Mouse (Mus musculus) right cerebral cortex, postnatal 10 days (tissue): Measurements from ENCODE around the gene Naa10.
A peak's percentile ranks its signal among the peaks of the same experiment; 100 is the strongest.

ENCODE experiments used
- DNase-seq, 2 experiments: peaks; one replicate each; pipeline ENCODE4 v3.0.0; 2021; ENCODE audit warnings: low spot score in 2 of 2

Gene Naa10

GRCm38 (mm10) chrX:73914827-73915703 is 6.7 kb downstream of the Naa10 start:
- peak; percentile 94 to 96 for DNase-seq

- DNase-seq = no peak
These were observed 10.2 kb downstream of the Naa10 start for GRCm38 (mm10) chrX:73911588-73911987.

- DNase-seq = peak in 1 of 2 experiments; percentile 31
These were observed 10.6 kb downstream of the Naa10 start for GRCm38 (mm10) chrX:73911156-73911555.

- DNase-seq = no peak
These were observed 11.3 kb downstream of the Naa10 start for GRCm38 (mm10) chrX:73910451-73910850.

- DNase-seq = no peak
These were observed 11.7 kb downstream of the Naa10 start for GRCm38 (mm10) chrX:73910049-73910448.

GRCm38 (mm10) chrX:73897959-73898358 is 23.8 kb downstream of the Naa10 start:
- DNase-seq = no peak

- DNase-seq = peak in 1 of 2 experiments; percentile 39
These were observed 26.0 kb downstream of the Naa10 start, which contains the start of gene L1cam for GRCm38 (mm10) chrX:73895719-73896118. Gene L1cam, minus strand, starts transcription at chrX:73896105.

GRCm38 (mm10) chrX:73892833-73893232 is 28.9 kb downstream of the Naa10 start:
- no peak for DNase-seq

- DNase-seq = no peak
These were observed 30.1 kb downstream of the Naa10 start, which contains the start of gene Avpr2 for GRCm38 (mm10) chrX:73891551-73892152. Gene Avpr2, plus strand, starts transcription at chrX:73892102.

- no peak for DNase-seq
These were observed 40.3 kb downstream of the Naa10 start for GRCm38 (mm10) chrX:73881463-73881862.

GRCm38 (mm10) chrX:73881036-73881427 is 40.7 kb downstream of the Naa10 start:
- no peak for DNase-seq

GRCm38 (mm10) chrX:73880194-73881035 is 41.3 kb downstream of the Naa10 start:
- DNase-seq = peak; percentile 51 to 58

GRCm38 (mm10) chrX:73877014-73877413 is 44.7 kb downstream of the Naa10 start:
- DNase-seq = no peak

GRCm38 (mm10) chrX:73875881-73876280 is 45.9 kb downstream of the Naa10 start:
- DNase-seq = no peak

GRCm38 (mm10) chrX:73871956-73872355 is 49.8 kb downstream of the Naa10 start:
- DNase-seq = no peak

GRCm38 (mm10) chrX:73871474-73871873 is 50.3 kb downstream of the Naa10 start:
- DNase-seq = no peak

GRCm38 (mm10) chrX:73869334-73869733 is 52.4 kb downstream of the Naa10 start:
- no peak for DNase-seq

- no peak for DNase-seq
These were observed 53.9 kb downstream of the Naa10 start for GRCm38 (mm10) chrX:73867852-73868251.

- peak in 1 of 2 experiments; percentile 41 for DNase-seq
These were observed 54.5 kb downstream of the Naa10 start for GRCm38 (mm10) chrX:73867256-73867655.
